Mouse (Mus musculus): ENCODE results near the gene Naa80. TPM values are rescaled to one million over a fixed set of nuclear protein-coding genes. Genes with fewer than 3 reads are reported as not detected.
A peak's percentile ranks its signal among the peaks of the same experiment; 100 is the strongest.

Naa80 gene
- polyA plus RNA-seq, 1 experiment: 43.0 TPM

- TF ChIP-seq CTCF (conservative IDR thresholded peaks at IDR 0.05; ENCODE audit: insufficient read depth, insufficient read length, low read depth, low read length) (no peak), POLR2A (IDR thresholded peaks at IDR 0.05; ENCODE audit: low read depth, low read length) (peak; percentile 87)
- no peaks in the 10 kb centered on the region for H3K27me3 ChIP-seq (replicated peaks; ENCODE audit: control insufficient read depth, insufficient read depth, low read length)
- DNase-seq: peak; percentile 94
- peak within 1 kb of the TSS; percentile 99 for H3K27ac ChIP-seq (ENCODE audit: insufficient read depth, low read depth, low read length)
- WGBS: 19% methylated on average over 18 of the region's 18 CpGs
- H3K36me3 ChIP-seq (ENCODE audit: control insufficient read depth, insufficient read depth, low read length): no peaks in the 10 kb centered on the region; the same call in 1 of the 2 replicates
- H3K4me1 ChIP-seq (ENCODE audit: control insufficient read depth, insufficient read depth, low read length): peaks cover 40% of the 10 kb centered on the region; the same call in 1 of the 2 replicates
- H3K4me3 ChIP-seq (ENCODE audit: insufficient read depth, low read depth, low read length): peak within 1 kb of the TSS; percentile 81
Measured at GRCm38 (mm10) chr9:107567702-107568319, 10.9 kb upstream of the Naa80 start, which contains the start of gene Hyal2. TSS of gene Hyal2 (plus strand) at chr9:107567945.

GRCm38 (mm10) chr9:107568331-107569261 lies 10.1 kb upstream of the Naa80 start:
- peak; percentile 94 for DNase-seq
- peaks cover 40% of the 10 kb centered on the region; the same call in 1 of the 2 replicates for H3K4me1 ChIP-seq (ENCODE audit: control insufficient read depth, insufficient read depth, low read length)
- H3K4me3 ChIP-seq (ENCODE audit: insufficient read depth, low read depth, low read length): peak overlapping the region; percentile 81
- H3K27me3 ChIP-seq (replicated peaks; ENCODE audit: control insufficient read depth, insufficient read depth, low read length): no peaks in the 10 kb centered on the region
- H3K36me3 ChIP-seq (ENCODE audit: control insufficient read depth, insufficient read depth, low read length): no peaks in the 10 kb centered on the region; the same call in 1 of the 2 replicates
- TF ChIP-seq POLR2A (IDR thresholded peaks at IDR 0.05; ENCODE audit: low read depth, low read length) (no peak), CTCF (conservative IDR thresholded peaks at IDR 0.05; ENCODE audit: insufficient read depth, insufficient read length, low read depth, low read length) (no peak)
- WGBS: under 1% methylated on average over 41 of the region's 41 CpGs
- peak overlapping the region; percentile 99 for H3K27ac ChIP-seq (ENCODE audit: insufficient read depth, low read depth, low read length)

- Histone ChIP-seq H3K4me1 (ENCODE audit: control insufficient read depth, insufficient read depth, low read length) (peaks cover 35% of the 10 kb centered on the region; the same call in 1 of the 2 replicates), H3K4me3 (ENCODE audit: insufficient read depth, low read depth, low read length) (peak overlapping the region; percentile 81), H3K27me3 (replicated peaks; ENCODE audit: control insufficient read depth, insufficient read depth, low read length) (no peaks in the 10 kb centered on the region), H3K36me3 (ENCODE audit: control insufficient read depth, insufficient read depth, low read length) (no peaks in the 10 kb centered on the region; the same call in 1 of the 2 replicates), H3K27ac (ENCODE audit: insufficient read depth, low read depth, low read length) (peak overlapping the region; percentile 99)
- no peak for DNase-seq
- TF ChIP-seq POLR2A (IDR thresholded peaks at IDR 0.05; ENCODE audit: low read depth, low read length): no peak
- TF ChIP-seq CTCF (conservative IDR thresholded peaks at IDR 0.05; ENCODE audit: insufficient read depth, insufficient read length, low read depth, low read length): no peak
- 2% methylated on average over 23 of the region's 23 CpGs for WGBS
Measured at GRCm38 (mm10) chr9:107569270-107569669, 9.4 kb upstream of the Naa80 start.

- Histone ChIP-seq H3K27ac (ENCODE audit: insufficient read depth, low read depth, low read length) (peak overlapping the region; percentile 99), H3K36me3 (ENCODE audit: control insufficient read depth, insufficient read depth, low read length) (no peaks in the 10 kb centered on the region; the same call in 1 of the 2 replicates), H3K27me3 (replicated peaks; ENCODE audit: control insufficient read depth, insufficient read depth, low read length) (no peaks in the 10 kb centered on the region), H3K4me1 (ENCODE audit: control insufficient read depth, insufficient read depth, low read length) (peaks cover 32% of the 10 kb centered on the region; the same call in 1 of the 2 replicates), H3K4me3 (ENCODE audit: insufficient read depth, low read depth, low read length) (peak overlapping the region; percentile 81)
- 25% methylated on average over 13 of the region's 13 CpGs for WGBS
- DNase-seq: no peak
- no peak for TF ChIP-seq POLR2A (IDR thresholded peaks at IDR 0.05; ENCODE audit: low read depth, low read length)
- TF ChIP-seq CTCF (conservative IDR thresholded peaks at IDR 0.05; ENCODE audit: insufficient read depth, insufficient read length, low read depth, low read length): no peak
Measured at GRCm38 (mm10) chr9:107570016-107570415, 8.7 kb upstream of the Naa80 start.

- no peak for TF ChIP-seq POLR2A (IDR thresholded peaks at IDR 0.05; ENCODE audit: low read depth, low read length)
- no peak for TF ChIP-seq CTCF (conservative IDR thresholded peaks at IDR 0.05; ENCODE audit: insufficient read depth, insufficient read length, low read depth, low read length)
- H3K27ac ChIP-seq (ENCODE audit: insufficient read depth, low read depth, low read length): peak overlapping the region; percentile 14; the same call in 1 of the 2 replicates
- H3K4me3 ChIP-seq (ENCODE audit: insufficient read depth, low read depth, low read length): peak overlapping the region; percentile 81; the same call in 1 of the 2 replicates
- H3K4me1 ChIP-seq (ENCODE audit: control insufficient read depth, insufficient read depth, low read length): peaks cover 34% of the 10 kb centered on the region; the same call in 1 of the 2 replicates
- WGBS: 82% methylated on average over 21 of the region's 21 CpGs
- DNase-seq: no peak
- H3K27me3 ChIP-seq (replicated peaks; ENCODE audit: control insufficient read depth, insufficient read depth, low read length): no peaks in the 10 kb centered on the region
- no peaks in the 10 kb centered on the region; the same call in 1 of the 2 replicates for H3K36me3 ChIP-seq (ENCODE audit: control insufficient read depth, insufficient read depth, low read length)
Measured at GRCm38 (mm10) chr9:107570845-107571244, 7.8 kb upstream of the Naa80 start.

- H3K27me3 ChIP-seq (replicated peaks; ENCODE audit: control insufficient read depth, insufficient read depth, low read length): no peaks in the 10 kb centered on the region
- peak overlapping the region; percentile 60 for H3K27ac ChIP-seq (ENCODE audit: insufficient read depth, low read depth, low read length)
- WGBS: 80% methylated on average over 22 of the region's 22 CpGs
- H3K4me1 ChIP-seq (ENCODE audit: control insufficient read depth, insufficient read depth, low read length): peaks cover 35% of the 10 kb centered on the region; the same call in 1 of the 2 replicates
- H3K36me3 ChIP-seq (ENCODE audit: control insufficient read depth, insufficient read depth, low read length): no peaks in the 10 kb centered on the region; the same call in 1 of the 2 replicates
- peak; percentile 69 for DNase-seq
- peak overlapping the region; percentile 81; the same call in 1 of the 2 replicates for H3K4me3 ChIP-seq (ENCODE audit: insufficient read depth, low read depth, low read length)
- TF ChIP-seq CTCF (conservative IDR thresholded peaks at IDR 0.05; ENCODE audit: insufficient read depth, insufficient read length, low read depth, low read length) (no peak), POLR2A (IDR thresholded peaks at IDR 0.05; ENCODE audit: low read depth, low read length) (no peak)
Measured at GRCm38 (mm10) chr9:107571534-107572326, 7.0 kb upstream of the Naa80 start.
